Mouse (Mus musculus): ENCODE measurements around the gene Myh6. TPM values are rescaled to one million over a fixed set of nuclear protein-coding genes. Genes with fewer than 3 reads are reported as not detected.

Gene Myh6
- total RNA-seq (2021), result over 10,000 TPM; 19,033 to 21,149 TPM
- polyA plus RNA-seq (2012; rRNA removed), result 6,249 and 7,266 TPM in 2 replicates
- long read RNA-seq, full-length matches to known transcripts, result 13,416 of 26,157 reads
- long read RNA-seq, partial matches to known transcripts, result 5,724 of 26,157 reads
- long read RNA-seq, other reads (novel, unspliced or antisense), result 7,017 of 26,157 reads

GRCm38 (mm10) chr14:54966320-54966977 is at the start of gene Myh6:
TSS of gene Myh6 (minus strand) at chr14:54966927.
- no peaks in the 10 kb centered on the region for H3K79me2 ChIP-seq (replicated peaks; ENCODE audit: control insufficient read depth, insufficient read depth, low read length)
- H3K4me3 ChIP-seq, result peak within 1 kb of the TSS; percentile 59
- TF ChIP-seq EP300 (IDR thresholded peaks at IDR 0.05; ENCODE audit: insufficient read depth, low read depth, low read length), result peak; percentile 100
- no peak for TF ChIP-seq CTCF (IDR thresholded peaks at IDR 0.05)
- TF ChIP-seq POLR2A (IDR thresholded peaks at IDR 0.05; ENCODE audit: insufficient read depth, low read depth, low read length), result peak; percentile 99
- H3K9ac ChIP-seq (ENCODE audit: low read depth, low read length), result peak within 1 kb of the TSS; percentile 94
- intact Hi-C loops (cut with DNase I), result no loop called here
- peak within 1 kb of the TSS; percentile 93 for H3K27ac ChIP-seq
- no peaks in the 10 kb centered on the region for H3K4me1 ChIP-seq (ENCODE audit: control insufficient read depth, insufficient read depth, low read length)
- H3K36me3 ChIP-seq (ENCODE audit: control insufficient read depth, insufficient read depth, low read length), result no peaks in the 10 kb centered on the region
- H3K27me3 ChIP-seq (ENCODE audit: control insufficient read depth, insufficient read depth, low read length), result no peaks in the 10 kb centered on the region
- peak; percentile 59 to 83 for DNase-seq
- 44% methylated on average over 7 of the region's 7 CpGs for WGBS

GRCm38 (mm10) chr14:55015767-55016111 is 49.0 kb upstream of the Myh6 start:
- no peak for DNase-seq
- H3K27me3 ChIP-seq (ENCODE audit: control insufficient read depth, insufficient read depth, low read length), result no peaks in the 10 kb centered on the region

GRCm38 (mm10) chr14:55014991-55015766 is 48.5 kb upstream of the Myh6 start, which contains the start of gene Ngdn:
TSS of gene Ngdn (plus strand) at chr14:55015454.
- TF ChIP-seq CTCF (IDR thresholded peaks at IDR 0.05) (peak; percentile 94), POLR2A (IDR thresholded peaks at IDR 0.05; ENCODE audit: insufficient read depth, low read depth, low read length) (peak; percentile 96), EP300 (IDR thresholded peaks at IDR 0.05; ENCODE audit: insufficient read depth, low read depth, low read length) (peak; percentile 46; the same call in 1 of the 2 replicates)
- peak within 1 kb of the TSS; percentile 93 for H3K27ac ChIP-seq
- intact Hi-C loops (cut with DNase I), result loop anchor here (2.0 to 10.0 kb wide), 5 partner anchors 76 to 330 kb away; partner anchors contain the start of genes 1700123O20Rik and Acin1

More at GRCm38 (mm10) chr14:55015767-55016111, 49.0 kb upstream of the Myh6 start:
- H3K4me3 ChIP-seq, result peak overlapping the region; percentile 86
- intact Hi-C loops (cut with DNase I), result loop anchor here (2.0 to 10.0 kb wide), 5 partner anchors 77 to 331 kb away; partner anchors contain the start of genes 1700123O20Rik and Acin1
- no peaks in the 10 kb centered on the region; the same call in 1 of the 2 replicates for H3K79me2 ChIP-seq (replicated peaks; ENCODE audit: control insufficient read depth, insufficient read depth, low read length)
- TF ChIP-seq EP300 (IDR thresholded peaks at IDR 0.05; ENCODE audit: insufficient read depth, low read depth, low read length) (0 out of 2 replicates have a peak, but pooled peaks have one; percentile 0), CTCF (IDR thresholded peaks at IDR 0.05) (no peak)
- H3K27ac ChIP-seq, result peak overlapping the region; percentile 87
- H3K4me1 ChIP-seq (ENCODE audit: control insufficient read depth, insufficient read depth, low read length), result no peaks in the 10 kb centered on the region
- peak overlapping the region; percentile 74 for H3K9ac ChIP-seq (ENCODE audit: low read depth, low read length)
- WGBS, result under 1% methylated on average over 17 of the region's 17 CpGs
- H3K36me3 ChIP-seq (ENCODE audit: control insufficient read depth, insufficient read depth, low read length), result peaks cover 2% of the 10 kb centered on the region; the same call in 1 of the 2 replicates

GRCm38 (mm10) chr14:55014591-55014990 is 47.9 kb upstream of the Myh6 start:
- DNase-seq, result no peak
- Histone ChIP-seq H3K36me3 (ENCODE audit: control insufficient read depth, insufficient read depth, low read length) (peaks cover 2% of the 10 kb centered on the region; the same call in 1 of the 2 replicates), H3K27ac (peak overlapping the region; percentile 93), H3K4me3 (peak overlapping the region; percentile 62), H3K79me2 (replicated peaks; ENCODE audit: control insufficient read depth, insufficient read depth, low read length) (no peaks in the 10 kb centered on the region; the same call in 1 of the 2 replicates), H3K4me1 (ENCODE audit: control insufficient read depth, insufficient read depth, low read length) (peaks cover under 1% of the 10 kb centered on the region; the same call in 1 of the 2 replicates), H3K9ac (ENCODE audit: low read depth, low read length) (peak overlapping the region; percentile 77), H3K27me3 (ENCODE audit: control insufficient read depth, insufficient read depth, low read length) (no peaks in the 10 kb centered on the region)
- TF ChIP-seq CTCF (IDR thresholded peaks at IDR 0.05), result no peak
- TF ChIP-seq EP300 (IDR thresholded peaks at IDR 0.05; ENCODE audit: insufficient read depth, low read depth, low read length), result no peak
- TF ChIP-seq POLR2A (IDR thresholded peaks at IDR 0.05; ENCODE audit: insufficient read depth, low read depth, low read length), result no peak
- under 1% methylated on average over 27 of the region's 27 CpGs for WGBS
- intact Hi-C loops (cut with DNase I), result loop anchor here (2.0 to 10.0 kb wide), 3 partner anchors 76 to 330 kb away; partner anchors contain the start of genes 1700123O20Rik and Acin1

More at GRCm38 (mm10) chr14:55014991-55015766, 48.5 kb upstream of the Myh6 start, which contains the start of gene Ngdn:
- Histone ChIP-seq H3K79me2 (replicated peaks; ENCODE audit: control insufficient read depth, insufficient read depth, low read length) (no peaks in the 10 kb centered on the region; the same call in 1 of the 2 replicates), H3K9ac (ENCODE audit: low read depth, low read length) (peak within 1 kb of the TSS; percentile 77), H3K4me3 (peak within 1 kb of the TSS; percentile 86), H3K4me1 (ENCODE audit: control insufficient read depth, insufficient read depth, low read length) (no peaks in the 10 kb centered on the region), H3K27me3 (ENCODE audit: control insufficient read depth, insufficient read depth, low read length) (no peaks in the 10 kb centered on the region), H3K36me3 (ENCODE audit: control insufficient read depth, insufficient read depth, low read length) (peaks cover 2% of the 10 kb centered on the region; the same call in 1 of the 2 replicates)
- under 1% methylated on average over 36 of the region's 36 CpGs for WGBS
- DNase-seq, result peak; percentile 98 to 99

GRCm38 (mm10) chr14:55011116-55011515 is 44.4 kb upstream of the Myh6 start:
- no peak for DNase-seq
- WGBS, result 78% methylated on average over 4 of the region's 4 CpGs

More at GRCm38 (mm10) chr14:55011116-55011515, 44.4 kb upstream of the Myh6 start:
- no peaks in the 10 kb centered on the region for H3K27me3 ChIP-seq (ENCODE audit: control insufficient read depth, insufficient read depth, low read length)
- H3K4me1 ChIP-seq (ENCODE audit: control insufficient read depth, insufficient read depth, low read length), result peaks cover 1% of the 10 kb centered on the region; the same call in 1 of the 2 replicates
- H3K4me3 ChIP-seq, result no peak overlapping the region
- H3K27ac ChIP-seq, result no peak overlapping the region
- TF ChIP-seq EP300 (IDR thresholded peaks at IDR 0.05; ENCODE audit: insufficient read depth, low read depth, low read length) (no peak), POLR2A (IDR thresholded peaks at IDR 0.05; ENCODE audit: insufficient read depth, low read depth, low read length) (no peak), CTCF (IDR thresholded peaks at IDR 0.05) (peak; percentile 34)
- no peaks in the 10 kb centered on the region for H3K36me3 ChIP-seq (ENCODE audit: control insufficient read depth, insufficient read depth, low read length)
- H3K9ac ChIP-seq (ENCODE audit: low read depth, low read length), result no peak overlapping the region
- H3K79me2 ChIP-seq (replicated peaks; ENCODE audit: control insufficient read depth, insufficient read depth, low read length), result no peaks in the 10 kb centered on the region; the same call in 1 of the 2 replicates
- intact Hi-C loops (cut with DNase I), result loop anchor here (10.0 kb wide), 1 partner anchor 326 kb away; the partner anchor contains the start of genes 1700123O20Rik and Acin1
